Mouse (Mus musculus): ENCODE results near the gene Adat2. TPM values are rescaled to one million over a fixed set of nuclear protein-coding genes. Genes with fewer than 3 reads are reported as not detected.

Adat2 gene
- polyA plus RNA-seq, 1 experiment from 2014 or later, result 6.0 TPM

GRCm38 (mm10) chr10:13572410-13572809 is 19.7 kb downstream of the Adat2 start:
- no peak overlapping the region for H3K27ac ChIP-seq (ENCODE audit: low read depth, low read length)
- H3K9ac ChIP-seq (ENCODE audit: low read depth, low read length), result no peak overlapping the region
- no peak for DNase-seq (ENCODE audit: low spot score)
- no peaks in the 10 kb centered on the region for H3K36me3 ChIP-seq (ENCODE audit: control insufficient read depth, insufficient read depth, low read length)
- ATAC-seq (replicated peaks; ENCODE audit: low FRiP score), result no peak
- H3K9me3 ChIP-seq (ENCODE audit: control insufficient read depth, low read length), result no peaks in the 10 kb centered on the region
- H3K27me3 ChIP-seq (replicated peaks; ENCODE audit: control insufficient read depth, insufficient read depth, low read length), result no peaks in the 10 kb centered on the region
- no peak overlapping the region for H3K4me3 ChIP-seq (ENCODE audit: low read depth, low read length)
- no peak overlapping the region for H3K4me2 ChIP-seq
- H3K4me1 ChIP-seq (replicated peaks; ENCODE audit: control insufficient read depth, insufficient read depth, low read length), result no peaks in the 10 kb centered on the region
- whole genome bisulfite sequencing, result 83% methylated on average over 6 of the region's 6 CpGs

GRCm38 (mm10) chr10:13577123-13577522 is 24.4 kb downstream of the Adat2 start:
- Histone ChIP-seq H3K4me1 (replicated peaks; ENCODE audit: control insufficient read depth, insufficient read depth, low read length) (no peaks in the 10 kb centered on the region), H3K4me3 (ENCODE audit: low read depth, low read length) (no peak overlapping the region), H3K9ac (ENCODE audit: low read depth, low read length) (no peak overlapping the region), H3K27me3 (replicated peaks; ENCODE audit: control insufficient read depth, insufficient read depth, low read length) (no peaks in the 10 kb centered on the region), H3K9me3 (ENCODE audit: control insufficient read depth, low read length) (no peaks in the 10 kb centered on the region), H3K27ac (ENCODE audit: low read depth, low read length) (no peak overlapping the region), H3K36me3 (ENCODE audit: control insufficient read depth, insufficient read depth, low read length) (no peaks in the 10 kb centered on the region), H3K4me2 (no peak overlapping the region)
- ATAC-seq (replicated peaks; ENCODE audit: low FRiP score), result no peak
- WGBS, result 74% methylated on average over 7 of the region's 7 CpGs
- no peak for DNase-seq (ENCODE audit: low spot score)

GRCm38 (mm10) chr10:13587914-13588313 is 35.2 kb downstream of the Adat2 start:
- Histone ChIP-seq H3K9me3 (ENCODE audit: control insufficient read depth, low read length) (no peaks in the 10 kb centered on the region), H3K4me3 (ENCODE audit: low read depth, low read length) (no peak overlapping the region), H3K27me3 (replicated peaks; ENCODE audit: control insufficient read depth, insufficient read depth, low read length) (no peaks in the 10 kb centered on the region), H3K4me2 (no peak overlapping the region), H3K36me3 (ENCODE audit: control insufficient read depth, insufficient read depth, low read length) (no peaks in the 10 kb centered on the region), H3K4me1 (replicated peaks; ENCODE audit: control insufficient read depth, insufficient read depth, low read length) (no peaks in the 10 kb centered on the region), H3K9ac (ENCODE audit: low read depth, low read length) (no peak overlapping the region), H3K27ac (ENCODE audit: low read depth, low read length) (no peak overlapping the region)
- ATAC-seq (replicated peaks; ENCODE audit: low FRiP score) (no peak), DNase-seq (ENCODE audit: low spot score) (no peak)
- 60% methylated on average over 2 of the region's 2 CpGs for WGBS

- no peak overlapping the region for H3K27ac ChIP-seq (ENCODE audit: low read depth, low read length)
- no peak overlapping the region for H3K4me3 ChIP-seq (ENCODE audit: low read depth, low read length)
- no peak overlapping the region for H3K4me2 ChIP-seq
- DNase-seq (ENCODE audit: low spot score) (no peak), ATAC-seq (replicated peaks; ENCODE audit: low FRiP score) (no peak)
- H3K4me1 ChIP-seq (replicated peaks; ENCODE audit: control insufficient read depth, insufficient read depth, low read length), result no peaks in the 10 kb centered on the region
- no peak overlapping the region for H3K9ac ChIP-seq (ENCODE audit: low read depth, low read length)
- WGBS, result 89% methylated on average over 10 of the region's 10 CpGs
- H3K36me3 ChIP-seq (ENCODE audit: control insufficient read depth, insufficient read depth, low read length), result no peaks in the 10 kb centered on the region
- H3K9me3 ChIP-seq (ENCODE audit: control insufficient read depth, low read length), result no peaks in the 10 kb centered on the region
- no peaks in the 10 kb centered on the region for H3K27me3 ChIP-seq (replicated peaks; ENCODE audit: control insufficient read depth, insufficient read depth, low read length)
Measured at GRCm38 (mm10) chr10:13592196-13592595, 39.5 kb downstream of the Adat2 start.

GRCm38 (mm10) chr10:13593529-13593928 is 40.8 kb downstream of the Adat2 start:
- Histone ChIP-seq H3K27me3 (replicated peaks; ENCODE audit: control insufficient read depth, insufficient read depth, low read length) (no peaks in the 10 kb centered on the region), H3K9ac (ENCODE audit: low read depth, low read length) (no peak overlapping the region), H3K27ac (ENCODE audit: low read depth, low read length) (no peak overlapping the region), H3K4me3 (ENCODE audit: low read depth, low read length) (no peak overlapping the region), H3K36me3 (ENCODE audit: control insufficient read depth, insufficient read depth, low read length) (no peaks in the 10 kb centered on the region), H3K4me2 (no peak overlapping the region), H3K4me1 (replicated peaks; ENCODE audit: control insufficient read depth, insufficient read depth, low read length) (no peaks in the 10 kb centered on the region), H3K9me3 (ENCODE audit: control insufficient read depth, low read length) (no peaks in the 10 kb centered on the region)
- 89% methylated on average over 3 of the region's 3 CpGs for WGBS
- ATAC-seq (replicated peaks; ENCODE audit: low FRiP score) (no peak), DNase-seq (ENCODE audit: low spot score) (no peak)

GRCm38 (mm10) chr10:13596073-13596472 is 43.4 kb downstream of the Adat2 start:
- Histone ChIP-seq H3K4me1 (replicated peaks; ENCODE audit: control insufficient read depth, insufficient read depth, low read length) (no peaks in the 10 kb centered on the region), H3K27ac (ENCODE audit: low read depth, low read length) (no peak overlapping the region), H3K27me3 (replicated peaks; ENCODE audit: control insufficient read depth, insufficient read depth, low read length) (no peaks in the 10 kb centered on the region), H3K9ac (ENCODE audit: low read depth, low read length) (no peak overlapping the region), H3K4me2 (no peak overlapping the region), H3K9me3 (ENCODE audit: control insufficient read depth, low read length) (no peaks in the 10 kb centered on the region), H3K36me3 (ENCODE audit: control insufficient read depth, insufficient read depth, low read length) (no peaks in the 10 kb centered on the region), H3K4me3 (ENCODE audit: low read depth, low read length) (no peak overlapping the region)
- DNase-seq (ENCODE audit: low spot score) (no peak), ATAC-seq (replicated peaks; ENCODE audit: low FRiP score) (no peak)
- 47% methylated on average over 3 of the region's 3 CpGs for WGBS

GRCm38 (mm10) chr10:13596866-13597265 is 44.2 kb downstream of the Adat2 start:
- WGBS, result 84% methylated on average over 9 of the region's 9 CpGs
- no peak overlapping the region for H3K9ac ChIP-seq (ENCODE audit: low read depth, low read length)
- no peak overlapping the region for H3K4me2 ChIP-seq
- H3K4me3 ChIP-seq (ENCODE audit: low read depth, low read length), result no peak overlapping the region
- H3K27me3 ChIP-seq (replicated peaks; ENCODE audit: control insufficient read depth, insufficient read depth, low read length), result no peaks in the 10 kb centered on the region
- H3K9me3 ChIP-seq (ENCODE audit: control insufficient read depth, low read length), result no peaks in the 10 kb centered on the region
- no peak for ATAC-seq (replicated peaks; ENCODE audit: low FRiP score)
- H3K4me1 ChIP-seq (replicated peaks; ENCODE audit: control insufficient read depth, insufficient read depth, low read length), result no peaks in the 10 kb centered on the region
- DNase-seq (ENCODE audit: low spot score), result no peak
- no peak overlapping the region for H3K27ac ChIP-seq (ENCODE audit: low read depth, low read length)
- H3K36me3 ChIP-seq (ENCODE audit: control insufficient read depth, insufficient read depth, low read length), result no peaks in the 10 kb centered on the region

- ATAC-seq (replicated peaks; ENCODE audit: low FRiP score), result no peak
- no peak for DNase-seq (ENCODE audit: low spot score)
- Histone ChIP-seq H3K4me2 (no peak overlapping the region), H3K27ac (ENCODE audit: low read depth, low read length) (no peak overlapping the region), H3K4me3 (ENCODE audit: low read depth, low read length) (no peak overlapping the region), H3K9me3 (ENCODE audit: control insufficient read depth, low read length) (no peaks in the 10 kb centered on the region), H3K9ac (ENCODE audit: low read depth, low read length) (no peak overlapping the region), H3K36me3 (ENCODE audit: control insufficient read depth, insufficient read depth, low read length) (no peaks in the 10 kb centered on the region), H3K4me1 (replicated peaks; ENCODE audit: control insufficient read depth, insufficient read depth, low read length) (no peaks in the 10 kb centered on the region), H3K27me3 (replicated peaks; ENCODE audit: control insufficient read depth, insufficient read depth, low read length) (no peaks in the 10 kb centered on the region)
- WGBS, result 82% methylated on average over 8 of the region's 8 CpGs
Measured at GRCm38 (mm10) chr10:13597491-13597890, 44.8 kb downstream of the Adat2 start.

- Histone ChIP-seq H3K27me3 (replicated peaks; ENCODE audit: control insufficient read depth, insufficient read depth, low read length) (no peaks in the 10 kb centered on the region), H3K9ac (ENCODE audit: low read depth, low read length) (no peak overlapping the region), H3K9me3 (ENCODE audit: control insufficient read depth, low read length) (no peaks in the 10 kb centered on the region), H3K4me2 (no peak overlapping the region), H3K27ac (ENCODE audit: low read depth, low read length) (no peak overlapping the region), H3K4me1 (replicated peaks; ENCODE audit: control insufficient read depth, insufficient read depth, low read length) (no peaks in the 10 kb centered on the region), H3K4me3 (ENCODE audit: low read depth, low read length) (no peak overlapping the region), H3K36me3 (ENCODE audit: control insufficient read depth, insufficient read depth, low read length) (no peaks in the 10 kb centered on the region)
- 48% methylated on average over 2 of the region's 2 CpGs for WGBS
- ATAC-seq (replicated peaks; ENCODE audit: low FRiP score) (no peak), DNase-seq (ENCODE audit: low spot score) (no peak)
Measured at GRCm38 (mm10) chr10:13600926-13601325, 48.2 kb downstream of the Adat2 start.

All from liver, embryonic 11.5 days (tissue).